Mouse (Mus musculus) B cell, adult (primary cell): ENCODE results near the gene Vrk2. TPM values are rescaled to one million over a fixed set of nuclear protein-coding genes. Genes with fewer than 3 reads are reported as not detected.

Source experiments
- total RNA-seq: library from RNA; stranded (reverse); gene quantifications from 4 replicates; pipeline ENCODE4 v1.2.4, GENCODE M21; 2023; ENCODE audit not compliant: inconsistent age

The Vrk2 gene
- 32.7 to 39.3 TPM (median 35.2 TPM) in 4 replicates for total RNA-seq

GRCm38 (mm10) chr11:26593061-26594059 lies at the start of gene Vrk2, which contains the start of gene Gm6899:
Vrk2 (minus strand) TSS chr11:26593999.
Gm6899 (plus strand) TSS chr11:26593241.

Other genes with a start within 250 kb of the Vrk2 start
- 14.2 to 21.3 TPM (median 15.8 TPM) in 4 replicates for gene Fancl, start 207.9 kb downstream of the Vrk2 start, total RNA-seq
- gene Gm6899, start 758 bp downstream of the Vrk2 start, total RNA-seq: not detected in 4 replicates